Mouse (Mus musculus) G1E (cell line): ENCODE measurements around the gene Pde8a.

Source experiments
- CTCF ChIP-seq: IDR thresholded peaks from 2 replicates; pipeline ENCODE4 v1.5.1; 2012; ENCODE audit warnings: low read depth, low read length, inconsistent platforms, mixed read lengths
- GATA1 ChIP-seq: IDR thresholded peaks from 2 replicates; pipeline ENCODE4 v1.6.1; 2012; ENCODE audit warnings: borderline replicate concordance, low read length, inconsistent platforms, mixed read lengths
- GATA2 ChIP-seq: IDR thresholded peaks from 2 replicates; pipeline ENCODE4 v1.6.1; 2012; ENCODE audit warnings: low read depth, low read length, inconsistent platforms, borderline replicate concordance
- POLR2AphosphoS5 ChIP-seq: IDR thresholded peaks from 2 replicates; pipeline ENCODE4 v1.6.1; 2012; ENCODE audit warnings: low read depth, low read length, inconsistent platforms; ENCODE audit not compliant: insufficient replicate concordance
- TAL1 ChIP-seq: conservative IDR thresholded peaks from 2 replicates; pipeline ENCODE4 v1.6.1; 2012; ENCODE audit warnings: low read depth, low read length, inconsistent platforms, mixed read lengths

DNA sequence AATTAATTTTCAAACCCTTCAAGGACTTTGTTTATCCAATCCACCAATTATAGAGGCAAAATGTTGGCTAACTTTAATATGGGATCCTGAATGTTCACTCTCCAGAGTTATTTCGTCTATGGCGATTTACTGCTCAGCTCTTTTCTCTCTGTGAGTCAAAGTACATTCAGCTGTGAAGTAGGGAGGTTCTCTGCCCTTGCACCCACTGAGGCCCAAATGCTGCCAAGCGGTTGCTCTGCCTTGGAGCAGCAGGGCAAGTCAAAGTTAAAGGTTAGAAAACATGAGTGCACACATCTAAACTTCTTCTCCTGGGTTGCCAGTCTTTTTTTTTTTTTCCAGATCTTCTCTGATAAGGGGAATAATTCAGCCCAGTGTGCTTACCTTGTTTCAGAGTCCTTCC lies 43.4 kb downstream of the Pde8a start:
- TF ChIP-seq CTCF (no peak), GATA1 (no peak), POLR2AphosphoS5 (no peak), TAL1 (no peak), GATA2 (no peak)
